Mouse (Mus musculus) B cell, adult 2 months (primary cell): ENCODE measurements around the gene Gm44511.
"Not testable (repeated sequence)": the region's sequence is repeated elsewhere in the genome, so short reads cannot be mapped to it uniquely, and the experiment has no call there.

Source experiments
- DNase-seq, 2 experiments: peaks; one replicate each; pipeline ENCODE4 v3.0.0; 2022

Gene Gm44511

DNA sequence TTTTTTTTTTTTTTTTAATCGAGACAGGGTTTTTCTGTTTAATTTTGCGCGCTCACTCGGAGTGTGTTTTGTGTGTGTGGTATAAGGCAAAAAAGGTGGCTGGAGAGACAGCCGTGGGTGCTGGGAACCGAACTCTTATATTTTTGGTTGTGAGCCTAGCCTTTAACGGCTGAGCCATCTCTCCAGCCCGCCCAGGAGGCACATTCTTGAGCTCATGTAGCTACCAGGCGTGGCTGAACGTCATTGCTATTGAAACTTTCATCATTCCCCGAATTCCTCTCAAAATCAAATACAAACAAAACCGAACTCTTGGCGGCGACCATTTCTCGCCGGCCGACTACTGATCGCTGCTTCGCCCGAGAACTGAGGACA lies 27.4 kb downstream of the Gm44511 start:
- peak; percentile 85 to 86 for DNase-seq

DNA sequence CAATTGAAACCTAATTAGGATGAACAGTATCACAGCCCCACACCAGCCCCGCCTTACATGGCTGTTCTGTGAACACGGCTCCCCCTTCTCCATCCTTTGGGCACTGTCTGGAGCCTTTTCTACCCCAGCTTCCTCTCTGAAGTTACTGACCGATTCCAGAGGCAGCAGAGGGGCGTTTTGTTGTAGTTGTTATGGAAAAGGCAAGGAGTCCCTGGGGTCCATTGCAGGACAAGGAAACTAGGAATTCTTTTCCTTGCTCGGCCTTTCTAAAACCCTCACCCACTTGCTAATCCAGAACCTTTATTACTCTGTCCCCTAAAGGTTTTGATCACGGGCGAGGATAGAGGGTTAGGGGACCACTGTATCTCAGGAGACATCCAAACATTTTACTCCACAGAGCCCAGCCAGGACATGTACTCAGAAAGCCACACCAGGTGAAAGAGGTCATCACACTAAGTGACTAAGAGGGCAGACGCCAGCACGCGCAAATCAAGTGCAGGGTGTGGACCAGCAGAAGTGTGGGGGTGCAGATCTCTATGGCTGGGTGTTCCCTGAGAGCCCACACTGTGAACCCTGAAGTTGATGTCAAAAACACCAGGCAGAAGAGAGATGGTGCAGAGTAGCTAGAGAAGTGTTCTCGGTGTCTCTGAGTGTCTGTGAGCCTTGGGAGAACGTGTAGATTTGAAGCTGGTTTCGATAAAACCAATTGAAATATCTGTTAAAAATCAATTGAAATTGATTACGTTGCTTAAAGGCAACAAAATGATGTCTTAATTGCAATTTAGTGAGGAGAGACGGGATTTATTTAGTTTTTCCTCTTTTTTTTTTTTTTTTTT lies 28.0 kb downstream of the Gm44511 start:
- DNase-seq: peak in 1 of 2 experiments; percentile 43

DNA sequence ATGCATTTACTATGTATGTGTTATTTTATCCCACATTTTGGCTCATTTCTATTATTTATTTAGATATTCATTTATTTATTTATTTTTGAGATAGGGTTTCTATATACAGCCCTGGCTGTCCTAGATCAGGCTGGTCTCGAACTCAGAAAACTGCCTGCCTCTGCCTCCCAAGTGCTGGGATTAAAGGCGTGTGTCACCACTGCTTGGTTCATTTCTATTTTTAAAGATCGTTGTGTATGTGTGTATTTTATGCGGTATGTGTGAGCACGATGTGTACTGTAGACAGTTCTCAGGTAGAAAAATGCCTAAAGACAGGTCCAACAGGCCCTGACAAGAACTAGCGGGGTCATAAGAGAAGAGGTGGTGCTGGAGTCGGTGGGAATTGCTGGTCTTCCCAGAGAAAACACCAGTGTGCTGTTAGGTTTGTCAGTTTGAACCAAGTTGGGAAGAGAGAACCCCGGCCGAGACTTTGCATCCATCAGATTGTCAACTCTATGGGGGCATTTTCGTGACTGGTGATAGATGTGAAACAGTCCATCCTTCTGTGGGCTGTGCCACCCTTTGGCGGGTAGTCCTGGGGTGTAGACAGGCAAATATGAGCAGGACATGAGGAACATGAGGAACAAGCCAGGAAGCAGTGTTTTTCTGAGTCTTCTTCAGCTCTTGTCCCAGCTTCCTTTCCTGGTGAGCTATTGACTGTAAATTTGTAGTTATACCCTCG lies 28.8 kb downstream of the Gm44511 start:
- peak in 1 of 2 experiments; percentile 17 for DNase-seq

DNA sequence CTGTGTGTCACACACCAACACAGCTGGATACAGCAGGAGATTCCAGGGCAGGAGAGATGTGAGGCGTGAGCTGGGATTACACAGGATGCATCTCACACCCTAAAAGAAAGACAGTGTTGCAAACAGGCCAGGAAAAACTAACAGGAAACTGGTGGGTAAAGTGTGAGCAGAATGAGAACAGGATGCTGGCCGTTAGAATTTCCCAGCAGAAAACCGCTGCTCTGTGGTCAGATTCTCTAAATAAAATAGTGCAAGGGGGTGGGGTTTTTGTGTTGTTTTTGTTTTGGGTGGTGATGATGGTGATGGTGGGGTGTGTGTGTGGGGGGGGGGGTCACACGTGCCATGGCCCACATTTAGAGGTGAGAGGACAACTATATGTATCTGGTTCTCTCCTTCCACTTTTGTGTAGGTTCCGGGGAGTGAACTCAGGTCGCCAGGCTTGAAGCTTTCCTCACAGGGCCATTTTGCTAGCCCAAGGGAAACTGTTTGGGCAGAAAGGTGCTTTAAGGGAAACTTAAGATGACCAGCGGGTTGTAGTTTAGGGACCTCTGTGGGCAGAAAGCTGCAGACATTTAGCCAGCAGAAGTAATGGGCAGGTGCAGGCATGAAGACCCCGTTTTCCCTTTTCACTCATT lies 29.7 kb downstream of the Gm44511 start:
- DNase-seq: peak in 1 of 2 experiments; percentile 9

DNA sequence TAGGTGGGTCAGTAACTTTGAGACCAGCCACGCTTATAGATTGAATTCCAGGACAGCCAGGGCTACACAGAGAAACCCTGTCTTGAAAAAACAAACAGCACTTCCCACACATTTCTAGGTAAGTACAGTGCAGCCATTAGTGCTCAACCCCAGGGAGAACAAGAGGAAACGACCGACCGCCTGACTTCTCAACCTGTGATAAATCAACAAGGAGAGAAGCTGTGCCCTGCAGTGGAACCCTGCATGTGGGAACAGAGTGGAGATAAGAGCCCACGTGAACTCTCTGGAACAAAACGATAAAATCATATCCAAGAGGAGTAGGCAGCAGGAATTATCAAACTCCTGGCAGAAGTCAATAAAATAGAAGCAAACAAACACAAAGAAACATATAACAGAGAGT lies 32.4 kb downstream of the Gm44511 start:
- DNase-seq: no peak

DNA sequence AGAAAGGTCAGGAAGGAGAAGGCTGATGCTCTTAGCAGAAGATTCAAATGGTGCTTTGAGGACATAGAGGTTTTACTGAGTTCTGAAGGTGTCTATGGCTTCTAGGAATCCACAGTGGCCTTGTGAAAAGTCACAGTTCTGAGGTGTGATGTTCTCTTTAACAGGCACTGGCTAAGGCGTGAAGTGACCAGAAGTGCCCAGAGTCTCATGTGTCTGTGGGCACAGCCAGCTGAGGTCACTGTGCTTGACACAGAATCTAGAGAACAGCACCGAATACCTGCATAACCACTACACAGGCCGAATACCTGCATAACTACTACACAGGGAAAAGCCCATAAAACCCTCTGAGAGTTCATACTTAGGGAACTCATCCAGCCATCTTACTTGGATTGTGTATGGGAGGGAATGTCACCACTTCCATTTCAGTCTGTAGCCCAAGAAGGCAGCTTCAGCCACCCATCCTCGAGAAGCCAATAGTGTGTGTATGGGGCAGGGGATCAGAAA lies 35.6 kb downstream of the Gm44511 start:
- not testable (repeated sequence) for DNase-seq

DNA sequence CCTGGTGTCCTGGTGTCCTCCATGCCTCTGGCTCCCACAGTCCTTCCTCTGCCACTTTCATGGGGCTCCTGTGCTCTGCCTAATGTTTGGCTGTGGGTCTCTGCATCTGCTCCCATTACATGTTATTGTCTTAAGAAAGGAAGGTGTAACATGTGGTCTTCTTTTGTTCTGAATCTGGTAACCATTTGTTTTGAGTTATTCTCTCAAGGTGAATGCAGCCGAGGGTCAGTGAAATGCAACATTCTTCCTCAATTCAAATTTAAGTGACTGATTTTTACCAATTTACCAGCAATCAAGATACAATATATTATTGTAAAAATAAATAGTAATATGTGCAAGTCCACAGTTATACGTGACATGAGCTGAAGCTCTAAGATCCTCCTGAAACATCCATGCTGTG lies 37.0 kb downstream of the Gm44511 start, which contains the start of gene Klrb1c:
Gene Klrb1c, minus strand, starts transcription at position 101 of the 400 bp plus-strand sequence.
- DNase-seq: no peak

DNA sequence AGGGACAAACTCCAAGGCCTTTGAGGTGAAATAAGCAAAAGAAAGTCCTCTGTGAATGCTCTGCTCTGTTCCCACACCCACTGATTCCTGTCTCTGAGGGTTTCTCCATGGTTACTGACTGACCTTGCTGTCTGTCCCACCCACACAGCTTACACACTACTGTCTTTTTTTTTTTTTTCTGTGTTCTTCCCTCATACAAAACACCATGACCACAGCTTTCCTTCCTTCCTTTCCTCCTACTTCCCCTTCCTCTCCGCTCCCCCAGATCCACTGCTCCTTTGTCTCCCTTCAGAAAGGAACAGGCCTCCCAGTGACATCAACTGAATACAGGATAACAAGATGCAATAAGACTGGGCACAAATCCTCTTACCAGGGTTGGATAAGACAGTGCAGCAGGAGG lies 37.6 kb downstream of the Gm44511 start:
- no peak for DNase-seq

DNA sequence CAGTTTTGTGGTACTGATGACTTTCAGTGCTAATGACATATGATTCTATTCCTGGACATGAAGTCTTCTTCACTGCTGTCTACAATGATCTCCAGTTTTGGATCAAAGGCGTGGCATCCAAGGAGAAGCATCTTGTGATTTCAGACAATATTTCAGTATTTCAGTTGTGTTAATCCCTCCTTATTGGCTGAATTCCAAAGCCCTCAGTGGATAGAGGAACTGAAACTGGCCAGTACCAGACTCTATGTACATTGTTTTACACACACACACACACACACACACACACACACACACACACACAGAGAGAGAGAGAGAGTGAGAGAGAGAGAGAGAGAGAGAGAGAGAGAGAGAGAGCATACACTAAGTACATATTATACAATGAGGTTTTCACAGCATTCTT lies 39.7 kb downstream of the Gm44511 start:
- DNase-seq: peak; percentile 67 to 74

DNA sequence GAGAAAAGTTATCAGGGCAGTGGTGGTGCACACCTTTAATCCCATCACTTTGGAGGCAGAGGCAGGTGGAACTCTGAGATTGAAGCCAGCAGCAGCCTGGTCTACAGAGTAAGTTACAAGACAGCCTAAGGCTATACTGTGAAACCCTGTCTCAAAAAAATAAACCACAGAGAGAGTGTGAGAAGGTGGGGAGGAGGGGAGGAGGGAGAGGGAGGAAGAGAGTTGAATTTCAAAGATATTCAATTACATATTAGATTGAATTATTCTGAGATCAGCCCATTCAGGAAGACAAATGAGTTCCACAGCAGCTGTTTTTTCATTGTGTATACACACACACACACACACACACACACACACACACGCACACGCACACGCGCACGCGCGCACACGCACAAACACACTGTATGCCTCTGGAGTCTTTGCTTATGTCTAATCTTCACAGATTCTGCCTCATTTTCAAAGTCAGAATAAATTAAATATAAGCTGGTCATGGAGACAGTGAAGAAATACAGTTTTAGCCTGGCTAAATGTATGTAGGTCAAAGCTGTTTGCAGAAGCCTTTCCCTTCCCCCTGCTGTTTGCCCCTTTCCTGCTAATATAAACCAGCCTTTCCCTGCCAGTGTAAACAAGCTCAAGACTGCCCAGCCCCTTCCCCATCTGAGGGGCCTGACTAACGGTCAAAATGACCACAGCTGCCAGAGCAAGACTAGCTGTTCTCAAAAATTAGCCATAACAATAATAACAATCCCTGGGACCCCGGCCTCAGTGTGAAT lies 56.4 kb downstream of the Gm44511 start:
- no peak for DNase-seq

DNA sequence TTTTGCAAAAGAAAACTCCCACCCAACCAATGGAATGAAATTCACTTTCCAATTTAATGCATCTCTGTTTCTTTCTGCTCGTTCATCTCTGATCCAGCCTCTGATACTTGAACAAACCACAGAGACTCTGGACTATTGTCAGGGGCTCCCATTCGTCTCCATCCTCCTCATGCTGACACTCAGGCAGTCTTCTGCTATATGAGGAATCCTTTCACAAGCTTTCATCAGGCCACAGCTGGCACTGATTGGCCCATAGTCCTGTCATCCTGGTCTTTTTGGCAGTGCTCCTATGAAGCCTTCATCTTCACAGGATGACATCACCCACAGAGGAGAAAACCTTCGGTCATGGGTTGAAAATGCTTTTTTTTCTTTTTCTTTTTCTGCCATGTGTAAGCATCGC lies 58.1 kb downstream of the Gm44511 start:
- DNase-seq: no peak

DNA sequence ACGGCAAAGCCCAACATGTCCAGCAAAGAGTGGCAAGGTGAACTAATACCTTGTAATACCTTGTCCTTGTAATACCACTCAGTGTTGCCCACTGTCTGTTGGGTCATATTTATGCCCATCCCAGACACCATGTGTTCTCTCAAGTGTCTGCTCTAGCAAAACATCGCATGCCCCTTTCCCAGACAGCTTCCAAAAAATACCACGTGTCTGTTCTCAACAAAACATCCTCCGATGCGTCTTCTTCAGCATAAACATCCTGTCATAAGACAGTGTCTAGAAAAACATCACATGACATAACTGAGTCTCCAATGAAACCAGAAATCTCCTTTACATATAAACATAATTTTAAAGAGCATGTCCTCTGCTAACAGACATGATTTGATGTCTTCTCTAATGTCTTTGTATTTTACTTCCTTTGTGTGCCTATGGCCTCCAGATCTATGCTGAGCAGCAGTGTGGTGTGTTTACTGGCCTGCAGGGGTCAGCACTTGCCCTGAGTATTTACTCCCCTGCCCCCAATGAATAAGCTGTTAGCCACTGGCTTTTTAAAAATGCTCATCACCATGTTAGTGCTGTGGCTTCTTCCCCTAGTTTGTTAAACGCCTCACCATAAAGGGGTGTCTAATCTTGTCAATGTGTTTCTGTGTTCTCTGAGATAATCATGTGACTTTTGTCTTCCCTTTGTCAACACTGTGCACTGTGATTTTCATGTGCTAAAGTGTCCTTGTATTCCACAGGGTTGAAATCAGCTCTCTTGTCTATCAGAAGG lies 59.4 kb downstream of the Gm44511 start:
- DNase-seq: peak; percentile 70 to 76

DNA sequence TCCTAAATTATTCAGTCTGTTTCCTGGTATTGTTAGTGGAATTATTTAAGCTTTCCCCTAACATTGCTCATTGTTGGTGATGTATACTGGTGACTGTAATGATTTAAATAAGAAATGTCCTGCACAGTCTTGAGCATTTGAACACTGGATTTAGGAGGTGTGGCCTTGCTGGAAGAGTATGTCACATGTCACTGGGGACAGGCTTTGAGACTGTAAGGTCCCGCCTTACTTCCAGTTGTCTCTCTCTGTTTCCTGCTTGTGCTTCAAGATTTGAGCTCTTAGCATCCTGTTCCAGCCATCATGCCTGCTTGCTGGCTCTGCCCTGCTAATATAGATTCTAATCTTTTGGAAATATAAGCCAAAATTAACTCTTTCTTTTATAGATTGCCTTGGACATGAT lies 60.9 kb downstream of the Gm44511 start:
- DNase-seq: no peak

DNA sequence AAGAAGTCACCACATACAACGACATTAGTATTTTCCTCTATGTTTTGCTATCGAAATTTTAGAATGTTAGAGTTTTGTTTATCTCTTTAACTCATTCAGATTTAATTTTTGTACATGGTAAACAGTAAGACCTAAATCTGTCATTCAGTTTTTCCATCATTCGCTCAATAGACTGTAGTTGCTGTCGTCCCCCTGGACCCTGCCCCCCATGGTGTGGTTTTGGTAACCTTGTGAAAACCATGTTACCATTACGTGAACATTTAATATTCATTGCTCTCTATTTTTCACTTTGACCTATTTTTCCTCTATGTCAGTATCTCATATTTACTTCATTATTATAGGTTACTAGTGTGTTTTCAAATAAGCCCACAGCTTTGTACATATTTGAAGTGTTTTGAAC lies 61.5 kb downstream of the Gm44511 start:
- DNase-seq: no peak

DNA sequence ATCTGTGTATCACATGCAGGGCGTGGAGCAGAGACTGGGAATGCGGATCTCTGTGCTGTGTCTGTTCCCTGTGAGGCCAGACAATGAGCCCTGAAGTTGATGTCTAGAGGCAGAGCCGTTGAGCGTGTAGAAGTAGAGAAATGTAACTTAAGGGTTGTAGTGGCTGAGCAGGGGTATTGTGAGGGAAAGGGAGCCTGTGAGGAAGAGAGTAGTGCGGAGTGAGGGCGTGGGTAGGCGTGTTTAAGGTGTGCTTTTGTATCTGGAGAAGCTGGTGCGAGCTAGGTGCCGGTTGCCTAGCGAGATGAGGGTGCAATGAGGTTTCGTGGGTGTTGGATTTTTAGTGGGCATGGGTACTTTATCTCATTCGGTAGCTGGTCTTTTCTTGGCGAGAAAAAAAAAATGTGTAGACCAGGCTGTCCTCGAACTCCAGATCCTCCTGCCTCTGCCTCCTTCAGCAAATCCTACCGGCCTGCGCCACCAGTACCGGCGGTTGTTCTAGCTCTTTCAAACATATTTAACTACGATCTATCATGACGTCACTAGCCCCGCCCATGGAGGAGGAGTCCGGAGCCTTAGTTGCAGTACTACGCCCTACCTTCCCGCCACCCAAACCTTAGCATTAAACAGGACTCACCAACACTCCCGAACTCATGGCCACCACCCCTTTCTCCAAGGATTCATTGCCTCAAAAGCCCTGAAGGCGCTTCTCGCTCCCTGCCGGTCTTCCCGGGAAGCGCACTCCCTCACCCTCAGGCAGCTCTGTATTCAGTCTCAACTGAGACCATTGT lies 62.2 kb downstream of the Gm44511 start:
- peak; percentile 95 to 97 for DNase-seq

DNA sequence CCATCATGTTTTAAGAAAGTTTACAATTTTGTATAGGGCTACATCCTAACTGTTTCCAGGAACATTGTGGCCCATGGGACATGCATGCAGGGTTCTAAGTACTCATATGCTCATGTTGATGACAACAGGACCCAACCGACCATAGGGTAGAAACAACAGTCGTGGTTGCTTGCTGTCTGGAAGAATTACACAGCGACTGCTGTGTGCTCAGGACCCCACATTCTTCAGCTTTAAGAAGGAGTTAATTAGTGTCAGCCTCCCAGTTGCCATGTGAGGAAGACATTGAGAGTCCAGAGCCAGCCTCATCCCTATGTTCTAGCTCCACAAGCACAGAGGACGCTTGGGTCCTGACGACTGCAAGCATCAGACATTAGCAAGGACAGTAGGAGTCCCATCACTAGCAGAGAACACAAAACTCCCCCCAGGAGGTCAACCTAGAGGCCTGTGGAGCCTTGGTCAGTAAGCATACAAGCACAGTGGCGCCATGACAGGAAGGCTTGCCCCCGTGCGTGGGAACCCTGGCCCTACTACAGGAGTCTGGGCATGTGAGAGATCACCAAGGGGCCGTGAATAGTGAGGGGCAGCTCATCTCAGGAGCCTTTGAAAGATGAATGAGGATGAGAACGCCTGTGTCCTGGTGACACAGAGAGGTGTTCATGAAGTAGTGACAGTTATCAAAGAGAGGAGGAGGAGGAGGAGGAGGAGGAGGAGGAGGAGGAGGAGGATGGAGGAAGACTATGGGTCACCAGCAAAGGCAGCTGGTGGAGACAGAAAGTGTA lies 63.0 kb downstream of the Gm44511 start:
- DNase-seq: not testable (repeated sequence)

DNA sequence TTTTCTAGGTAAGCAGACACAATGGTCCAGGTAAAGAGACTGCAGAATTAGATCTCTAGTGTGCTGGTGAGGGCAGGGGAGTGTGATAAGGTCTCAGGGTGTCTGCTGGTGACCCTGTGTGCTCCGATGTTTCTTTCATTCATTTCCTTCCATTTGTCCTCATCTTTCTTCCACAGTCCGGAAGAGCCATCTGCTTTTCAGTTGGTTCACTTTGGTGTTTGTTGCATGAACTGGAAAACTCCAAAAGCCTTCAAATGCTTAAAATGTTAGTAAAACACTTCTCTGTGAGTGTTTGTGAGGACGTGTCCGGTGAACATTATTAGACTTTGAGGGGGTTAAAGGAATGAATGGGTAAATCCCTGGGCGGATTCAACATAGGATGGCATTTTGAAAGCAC lies 65.0 kb downstream of the Gm44511 start:
- no peak for DNase-seq

DNA sequence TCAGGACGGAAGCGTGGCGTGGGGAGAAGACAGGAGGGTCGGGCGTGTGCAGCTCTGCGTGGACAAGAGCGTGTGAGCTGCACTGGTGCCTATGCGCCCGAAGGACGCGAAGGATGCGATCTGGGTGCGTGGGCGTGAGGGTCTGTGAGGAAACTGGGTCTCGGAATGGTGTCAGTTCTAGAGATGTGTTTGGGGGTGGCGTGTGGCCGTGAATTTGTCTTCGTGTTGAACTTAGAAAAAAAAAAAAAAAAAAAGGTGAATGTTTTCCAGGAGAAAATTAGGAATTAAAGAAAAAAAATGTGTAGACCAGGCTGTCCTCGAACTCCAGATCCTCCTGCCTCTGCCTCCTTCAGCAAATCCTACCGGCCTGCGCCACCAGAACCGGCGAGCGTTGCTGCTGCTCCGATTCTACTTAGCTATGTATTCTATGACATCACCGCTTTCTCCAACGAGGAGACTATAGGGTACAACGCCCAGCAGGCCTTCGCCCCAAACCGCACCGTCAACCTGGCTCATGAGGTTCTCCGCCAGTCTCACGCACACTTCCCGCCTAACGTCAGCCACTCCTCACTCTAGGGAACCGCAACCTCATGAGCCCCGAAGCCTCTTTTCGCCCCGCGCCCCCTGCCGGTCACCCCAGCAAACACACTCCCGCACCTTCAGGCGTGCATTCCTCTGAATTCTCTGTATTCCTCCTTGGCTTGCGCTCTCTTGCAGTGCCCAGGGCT lies 65.5 kb downstream of the Gm44511 start:
- peak; percentile 89 to 91 for DNase-seq

DNA sequence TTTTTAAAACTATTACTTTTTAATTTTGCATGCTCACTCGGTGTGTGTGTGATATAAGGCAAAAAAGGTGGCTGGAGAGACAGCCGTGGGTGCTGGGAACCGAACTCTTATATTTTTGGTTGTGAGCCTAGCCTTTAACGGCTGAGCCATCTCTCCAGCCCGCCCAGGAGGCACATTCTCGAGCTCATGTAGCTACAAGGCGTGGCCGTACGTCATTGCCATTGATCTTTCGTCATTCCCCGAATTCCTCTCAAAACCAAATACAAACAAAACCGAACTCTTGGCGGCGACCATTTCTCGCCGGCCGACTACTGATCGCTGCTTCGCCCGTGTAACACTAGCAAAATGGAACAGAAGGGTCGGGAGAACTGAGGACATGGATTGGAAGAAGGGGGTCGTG lies 66.1 kb downstream of the Gm44511 start:
- DNase-seq: peak; percentile 96 to 97
